Mouse (Mus musculus) frontal cortex, adult 2 months (tissue): Measurements from ENCODE around the gene Gart. TPM values are rescaled to one million over a fixed set of nuclear protein-coding genes. Genes with fewer than 3 reads are reported as not detected.

ENCODE experiments used
- DNase-seq, 2 experiments: peaks; one replicate each; pipeline ENCODE4 v3.0.0; 2022; ENCODE audit warnings: low spot score in 1 of 2; ENCODE audit errors: extremely low spot score in 1 of 2
- polyA plus RNA-seq: library from polyadenylated mRNA; depleted of rRNA; stranded (reverse); fragments of >200 nt; gene quantifications from 2 replicates; pipeline ENCODE4 v1.2.3, GENCODE M21; 2012

Gene Gart
- polyA plus RNA-seq, 1 experiment: 32.0 TPM

GRCm38 (mm10) chr16:91612525-91612924 is 34.2 kb downstream of the Gart start:
- DNase-seq: no peak

- DNase-seq: no peak
These were observed 35.5 kb downstream of the Gart start for GRCm38 (mm10) chr16:91611248-91611647.

GRCm38 (mm10) chr16:91609501-91610245 is 37.1 kb downstream of the Gart start:
- no peak for DNase-seq

DNA sequence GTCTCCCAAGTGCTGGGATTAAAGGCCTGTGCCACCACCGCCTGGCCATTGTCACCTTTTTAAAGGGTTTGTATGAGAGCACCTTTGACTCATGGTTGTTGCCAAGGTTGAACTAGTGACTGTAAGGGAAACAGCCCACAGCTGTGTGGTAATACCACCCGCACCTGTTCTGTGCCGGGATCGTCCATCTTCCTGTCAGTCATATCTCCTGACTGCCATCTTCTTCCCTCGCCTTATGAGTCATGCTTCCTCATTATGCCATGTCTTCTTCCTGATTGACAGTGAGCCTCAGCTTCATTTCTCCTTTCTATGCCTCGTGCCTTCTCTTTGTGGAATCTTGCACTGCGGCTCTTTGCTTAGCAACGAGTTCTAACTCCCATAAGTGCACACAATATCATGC is 39.8 kb downstream of the Gart start:
- DNase-seq: no peak

- no peak for DNase-seq
These were observed 41.6 kb downstream of the Gart start for GRCm38 (mm10) chr16:91605156-91605555.

- no peak for DNase-seq
These were observed 45.1 kb downstream of the Gart start for GRCm38 (mm10) chr16:91601693-91602092.

- DNase-seq: no peak
These were observed 45.7 kb downstream of the Gart start for GRCm38 (mm10) chr16:91601081-91601480.

DNA sequence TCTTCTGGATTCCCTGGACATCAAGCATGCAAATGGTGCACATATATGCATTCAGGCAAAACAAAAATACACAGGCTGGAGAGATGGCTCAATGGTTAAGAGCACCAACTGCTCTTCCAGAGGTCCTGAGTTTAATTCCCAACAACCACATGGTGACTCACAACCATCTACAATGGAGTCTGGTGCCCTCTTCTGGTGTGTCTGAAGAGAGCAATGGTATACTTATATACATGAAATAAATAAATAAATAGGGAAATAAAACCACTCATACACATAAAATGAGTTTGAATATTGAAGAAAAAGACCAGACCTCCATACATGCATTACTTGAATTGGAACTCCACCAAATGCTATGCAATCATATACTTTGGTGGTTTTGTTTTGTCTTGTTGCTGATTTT is 47.5 kb downstream of the Gart start:
- DNase-seq: no peak

GRCm38 (mm10) chr16:91597672-91598010 is 49.1 kb downstream of the Gart start, which contains the start of gene Tmem50b:
TSS of gene Tmem50b (minus strand) at chr16:91597800.
- peak; percentile 97 to 99 for DNase-seq

GRCm38 (mm10) chr16:91596779-91597671 is 49.7 kb downstream of the Gart start:
- peak in 1 of 2 experiments; percentile 21 for DNase-seq

DNA sequence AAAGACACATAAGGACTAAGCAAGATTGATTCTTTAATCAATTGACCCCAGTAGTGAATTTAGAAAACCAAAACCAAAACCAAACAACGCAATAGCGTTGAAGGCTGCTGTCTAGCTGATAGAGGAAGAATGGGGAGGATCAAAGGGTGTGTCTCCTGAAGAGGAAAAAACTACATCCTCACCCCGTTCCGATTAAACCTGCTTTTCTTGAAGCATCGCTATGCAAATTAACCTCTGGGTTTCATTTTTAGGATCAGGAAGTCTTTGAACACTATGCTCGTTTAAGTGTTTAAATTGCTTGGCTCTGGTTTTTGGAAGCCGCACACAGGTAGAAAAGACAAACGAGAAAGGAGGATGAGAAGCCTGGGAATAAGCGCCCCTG is 50.4 kb downstream of the Gart start:
- no peak for DNase-seq

DNA sequence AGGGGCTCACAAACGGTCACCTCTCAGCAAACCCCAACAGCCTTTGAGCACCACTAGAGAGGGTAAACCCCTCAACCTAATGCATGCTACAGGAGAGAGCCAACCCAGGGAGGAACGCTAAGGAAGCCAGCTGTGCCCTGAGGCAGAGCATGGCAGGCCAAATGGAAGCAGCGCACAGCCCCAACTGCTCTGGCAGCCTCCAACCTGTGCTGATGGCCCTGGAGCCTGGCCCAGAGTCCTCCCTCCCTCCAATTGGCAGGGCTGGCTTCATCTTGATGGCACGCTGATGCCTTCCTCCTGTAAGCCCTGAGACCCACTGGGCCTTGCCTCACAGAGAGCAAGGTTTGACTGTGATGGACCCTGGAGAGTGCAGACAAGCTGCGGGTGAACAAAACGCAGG is 51.7 kb downstream of the Gart start:
- DNase-seq: peak in 1 of 2 experiments; percentile 25

DNA sequence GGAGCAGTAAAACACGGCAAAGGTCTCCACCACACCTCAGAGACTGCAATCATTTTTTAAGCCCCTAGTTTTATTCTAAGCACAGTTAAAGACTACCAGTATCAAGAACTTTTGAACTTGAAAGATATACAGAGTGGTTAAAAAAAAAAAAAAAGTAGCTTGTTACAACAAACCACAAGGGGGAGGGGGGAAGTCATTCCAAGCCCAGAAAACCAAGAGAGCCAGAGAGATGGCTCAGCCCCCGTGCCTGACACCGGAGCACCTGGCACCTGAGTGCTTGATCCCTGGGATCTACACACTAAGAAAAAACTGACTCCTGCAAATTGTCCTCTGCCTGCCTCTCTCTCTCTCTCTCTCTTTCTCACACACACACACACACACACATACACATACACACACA is 53.5 kb downstream of the Gart start:
- no peak for DNase-seq

DNA sequence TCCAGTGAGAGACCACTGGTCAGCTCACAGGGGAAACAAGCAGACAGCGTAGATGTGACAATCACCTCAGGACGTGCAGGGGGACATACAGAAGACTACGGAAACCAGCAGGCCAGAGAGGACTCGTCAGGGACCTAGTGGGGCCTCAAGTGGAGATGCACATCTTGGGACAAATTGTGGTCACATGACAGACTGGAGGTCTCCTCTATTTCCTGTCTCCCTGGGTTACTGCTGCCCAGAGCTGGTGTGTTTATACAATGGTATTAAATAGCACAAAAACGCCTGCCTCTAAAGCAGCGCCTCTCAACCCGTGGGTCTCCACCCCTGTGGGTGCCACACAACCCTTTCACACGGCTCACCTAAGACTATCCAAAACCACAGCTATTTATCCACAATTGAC is 54.6 kb downstream of the Gart start:
- no peak for DNase-seq

GRCm38 (mm10) chr16:91588703-91589102 is 58.0 kb downstream of the Gart start:
- no peak for DNase-seq

- DNase-seq: no peak
These were observed 58.9 kb downstream of the Gart start for GRCm38 (mm10) chr16:91587730-91588453.

DNA sequence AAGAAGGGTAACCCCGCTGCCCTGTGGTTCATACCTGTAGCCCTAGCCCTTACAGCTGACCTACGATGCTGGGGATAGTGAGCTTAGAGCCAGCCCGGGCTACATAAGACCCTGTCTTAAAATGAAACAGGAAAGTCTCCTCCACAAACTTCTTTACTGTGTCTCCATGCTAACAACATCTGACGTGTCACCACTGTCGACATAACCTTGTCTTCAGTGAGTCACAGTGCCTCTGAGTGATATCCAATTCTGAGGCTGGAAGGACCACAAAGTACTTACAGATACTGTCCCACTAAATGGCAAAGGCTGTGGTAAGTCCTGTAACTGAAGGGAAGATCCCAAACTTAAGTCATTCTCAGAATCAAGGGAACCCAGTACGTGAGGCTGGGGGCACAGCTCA is 60.5 kb downstream of the Gart start:
- no peak for DNase-seq

GRCm38 (mm10) chr16:91585617-91586016 is 61.1 kb downstream of the Gart start:
- no peak for DNase-seq

DNA sequence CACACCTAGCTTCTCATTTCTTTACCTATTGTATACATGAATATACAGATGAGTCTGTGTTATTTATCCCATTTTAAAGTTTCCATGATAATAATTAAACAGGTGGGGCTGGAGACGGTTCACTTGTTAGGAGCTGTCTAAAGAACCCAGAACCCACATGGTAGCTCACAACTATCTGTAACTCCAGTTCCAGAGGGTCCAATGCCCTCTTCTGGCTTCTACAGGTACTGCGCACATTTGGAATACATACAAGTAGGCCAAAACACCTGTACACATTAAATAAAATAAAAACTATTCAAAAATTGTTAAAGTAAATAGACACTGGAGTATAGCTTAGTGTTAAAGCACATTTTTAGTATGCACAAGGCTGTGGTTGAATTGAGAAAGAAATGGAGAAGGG is 64.4 kb downstream of the Gart start:
- peak in 1 of 2 experiments; percentile 48 for DNase-seq

GRCm38 (mm10) chr16:91578980-91579720 is 67.6 kb downstream of the Gart start:
- DNase-seq: peak; percentile 33 to 43
